Mouse (Mus musculus): ENCODE measurements around the gene Slc12a6. TPM values are rescaled to one million over a fixed set of nuclear protein-coding genes. Genes with fewer than 3 reads are reported as not detected.
A peak's percentile ranks its signal among the peaks of the same experiment; 100 is the strongest.

The Slc12a6 gene
- polyA plus RNA-seq, 1 experiment: 23.4 TPM

- DNase-seq (ENCODE audit: low read depth): peak; percentile 96
Measured at GRCm38 (mm10) chr2:112391346-112392000, 125.8 kb downstream of the Slc12a6 start.

GRCm38 (mm10) chr2:112392689-112393088, 127.1 kb downstream of the Slc12a6 start:
- no peak for DNase-seq (ENCODE audit: low read depth)

- no peak for DNase-seq (ENCODE audit: low read depth)
Measured at GRCm38 (mm10) chr2:112393958-112394357, 128.3 kb downstream of the Slc12a6 start.

- no peak for DNase-seq (ENCODE audit: low read depth)
Measured at GRCm38 (mm10) chr2:112396649-112397048, 131.0 kb downstream of the Slc12a6 start.

- DNase-seq (ENCODE audit: low read depth): no peak
Measured at GRCm38 (mm10) chr2:112407030-112407429, 141.4 kb downstream of the Slc12a6 start.

Other genes with a start within 250 kb of the Slc12a6 start
- gene Olfr1311, start 241.4 kb upstream of the Slc12a6 start, polyA plus RNA-seq (2012; rRNA removed): not detected in 2 replicates
- not detected in 2 replicates for gene Olfr1312, start 215.6 kb upstream of the Slc12a6 start, polyA plus RNA-seq (2012; rRNA removed)
- gene Olfr1313, start 188.0 kb upstream of the Slc12a6 start, polyA plus RNA-seq (2012; rRNA removed): not detected in 2 replicates
- not detected in 2 replicates for gene Olfr1314, start 169.0 kb upstream of the Slc12a6 start, polyA plus RNA-seq (2012; rRNA removed)
- not detected in 2 replicates for gene Olfr1315-ps1, start 150.4 kb upstream of the Slc12a6 start, polyA plus RNA-seq (2012; rRNA removed)
- gene Olfr1316, start 130.8 kb upstream of the Slc12a6 start, polyA plus RNA-seq (2012; rRNA removed): not detected in 2 replicates
- gene Olfr1317, start 125.5 kb upstream of the Slc12a6 start, polyA plus RNA-seq (2012; rRNA removed): not detected in 2 replicates
- not detected in 2 replicates for gene Olfr1318, start 111.6 kb upstream of the Slc12a6 start, polyA plus RNA-seq (2012; rRNA removed)
- 9.8 and 13.7 TPM in 2 replicates for gene Lpcat4, start 26.4 kb upstream of the Slc12a6 start, polyA plus RNA-seq (2012; rRNA removed)
- 0.03 TPM in 1 of 2 replicates, not detected in the other for gene Nutm1, start 6.5 kb upstream of the Slc12a6 start, polyA plus RNA-seq (2012; rRNA removed)
- 115 and 152 TPM in 2 replicates for gene Nop10, start 3.9 kb upstream of the Slc12a6 start, polyA plus RNA-seq (2012; rRNA removed)
- gene Gm21985, start 489 bp downstream of the Slc12a6 start, polyA plus RNA-seq (2012; rRNA removed): not detected in 2 replicates
- gene Emc4, start 102.2 kb downstream of the Slc12a6 start, polyA plus RNA-seq (2012; rRNA removed): 133 and 158 TPM in 2 replicates
- 3.8 and 3.9 TPM in 2 replicates for gene Katnbl1, start 113.4 kb downstream of the Slc12a6 start, polyA plus RNA-seq (2012; rRNA removed)
- 12.9 and 13.1 TPM in 2 replicates for gene Emc7, start 189.2 kb downstream of the Slc12a6 start, polyA plus RNA-seq (2012; rRNA removed)
- not detected in 2 replicates for gene Chrm5, start 214.9 kb downstream of the Slc12a6 start, polyA plus RNA-seq (2012; rRNA removed)
- gene Aven, start 227.1 kb downstream of the Slc12a6 start, polyA plus RNA-seq (2012; rRNA removed): 5.2 and 5.6 TPM in 2 replicates

Data from gonadal fat pad, adult 2 months (tissue).